ENCODE assay signal across 27 mouse cellular contexts in the genomic region with DNA sequence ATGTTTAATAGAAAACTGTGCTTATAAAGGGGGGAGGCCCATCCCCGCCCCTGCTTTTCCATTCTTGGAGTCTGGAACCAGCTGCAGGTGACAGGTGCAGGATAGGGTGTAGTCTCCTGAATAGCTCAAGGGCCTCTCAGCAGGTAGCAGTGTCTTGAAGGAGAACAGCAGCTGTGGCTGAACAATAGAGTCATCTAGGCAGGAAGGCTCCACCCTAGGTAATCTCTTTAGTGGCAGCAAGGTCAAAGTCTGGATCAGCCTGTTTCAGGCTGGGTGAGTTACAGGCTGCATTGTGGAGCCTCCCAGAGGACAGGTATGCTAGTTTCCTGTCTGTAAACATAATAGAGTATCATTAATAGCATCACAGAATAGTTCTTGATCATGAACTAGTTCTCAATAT. TPM values are rescaled to one million over a fixed set of nuclear protein-coding genes. Genes with fewer than 3 reads are reported as not detected.
"Had no signal": no experiment of that assay in that cellular context is flagged by ENCODE, and none has a peak within 500 bp of the region (broad histone marks: within the 10 kb centered on the region; RNA-seq: fewer than 3 reads in every experiment).

No protein-coding gene starts in this region.

- ATAC-seq: hindbrain, postnatal 0 days; liver, embryonic 12.5 days had no signal

- H3K36me3 ChIP-seq: heart, embryonic 13.5 days; heart, embryonic 15.5 days; hindbrain, embryonic 13.5 days; hindbrain, embryonic 15.5 days; limb, embryonic 13.5 days; limb, embryonic 15.5 days; liver, embryonic 12.5 days had no signal

- H3K27me3 ChIP-seq: heart, embryonic 13.5 days; heart, embryonic 15.5 days; hindbrain, embryonic 13.5 days; hindbrain, embryonic 15.5 days; limb, embryonic 13.5 days; limb, embryonic 15.5 days; liver, embryonic 12.5 days had no signal

- DNase-seq: gastrocnemius, adult 2 months; gastrocnemius, postnatal 10 days; gastrocnemius, postnatal 25 days; heart, adult 11 months; heart, adult 2 months; heart, postnatal 14 days; heart, postnatal 36 days; kidney, adult 18-20 months; kidney, adult 8-10 months; kidney, postnatal 10 days; kidney, postnatal 36 days; left cerebral cortex, postnatal 4 days had no signal

- H3K27ac ChIP-seq: gastrocnemius, adult 2 months; heart, adult 2 months; heart, embryonic 13.5 days; heart, embryonic 15.5 days; hindbrain, embryonic 13.5 days; hindbrain, embryonic 15.5 days; hindbrain, postnatal 0 days; layer of hippocampus, adult 2 months; limb, embryonic 13.5 days; limb, embryonic 15.5 days; liver, embryonic 12.5 days; liver, embryonic 14.5 days had no signal

- H3K4me1 ChIP-seq: heart, embryonic 13.5 days; heart, embryonic 15.5 days; hindbrain, embryonic 13.5 days; hindbrain, embryonic 15.5 days; limb, embryonic 13.5 days; limb, embryonic 15.5 days; liver, embryonic 12.5 days had no signal

- H3K4me2 ChIP-seq: heart, embryonic 11.5 days; heart, embryonic 13.5 days; heart, embryonic 15.5 days; hindbrain, embryonic 13.5 days; hindbrain, embryonic 15.5 days; limb, embryonic 13.5 days; limb, embryonic 15.5 days; liver, embryonic 12.5 days had no signal

- H3K9me3 ChIP-seq: heart, embryonic 13.5 days; heart, embryonic 15.5 days; hindbrain, embryonic 13.5 days; hindbrain, embryonic 15.5 days; limb, embryonic 13.5 days; limb, embryonic 15.5 days; liver, embryonic 12.5 days had no signal

- H3K9ac ChIP-seq: heart, embryonic 13.5 days; heart, embryonic 15.5 days; hindbrain, embryonic 13.5 days; hindbrain, embryonic 15.5 days; limb, embryonic 13.5 days; limb, embryonic 15.5 days; liver, embryonic 12.5 days; liver, embryonic 14.5 days had no signal

- H3K4me3 ChIP-seq: gastrocnemius, adult 2 months; heart, adult 2 months; heart, embryonic 13.5 days; heart, embryonic 15.5 days; hindbrain, embryonic 13.5 days; hindbrain, embryonic 15.5 days; layer of hippocampus, adult 2 months; limb, embryonic 13.5 days; limb, embryonic 15.5 days; liver, embryonic 12.5 days had no signal

RNA-seq across cellular contexts. Expression of a gene that starts 58.5 kb away (rescaled TPM):
- total RNA-seq: gastrocnemius, adult 2 months; heart, adult 2 months; heart, postnatal 36 days; hematopoietic stem cell, adult 5-6 weeks; liver, adult 2 months had no signal
- polyA plus RNA-seq: gonadal fat pad, adult 2 months; heart, adult 2 months; liver, adult 2 months; liver, embryonic 16.5 days had no signal
